Mouse (Mus musculus) liver, postnatal 0 days (tissue): ENCODE measurements around the gene Ces1c. TPM values are rescaled to one million over a fixed set of nuclear protein-coding genes. Genes with fewer than 3 reads are reported as not detected.

ENCODE experiments used
- ATAC-seq: fragments of 200-750 bp; cut with Nextera tagmentation; 2 replicates; pipeline ENCODE4 v1.8.0; 2017; ENCODE audit warnings: mild to moderate bottlenecking, moderate library complexity
- DNase-seq: peaks from one replicate; pipeline ENCODE4 v3.0.0-alpha.2; 2016
- H3K27ac ChIP-seq: fragments of 300-500 bp; sonication (generic); 2 replicates; pipeline ENCODE4 v1.5.1; 2014; ENCODE audit warnings: antibody characterized with exemption, moderate library complexity, mild to moderate bottlenecking, low read depth
- H3K27me3 ChIP-seq: fragments of 300-500 bp; sonication (generic); 2 replicates; pipeline ENCODE4 v1.6.1; 2014; ENCODE audit warnings: low read length, control low read depth, mixed read lengths; ENCODE audit not compliant: insufficient read depth
- H3K36me3 ChIP-seq: fragments of 300-500 bp; sonication (generic); replicated peaks from 2 replicates; pipeline ENCODE4 v1.6.1; 2014; ENCODE audit warnings: mild to moderate bottlenecking, control low read depth, low read length, moderate library complexity, mixed read lengths; ENCODE audit not compliant: insufficient read depth
- H3K4me1 ChIP-seq: fragments of 300-500 bp; sonication (generic); 2 replicates; pipeline ENCODE4 v1.6.1; 2014; ENCODE audit warnings: antibody characterized with exemption, mild to moderate bottlenecking, control low read depth; ENCODE audit not compliant: insufficient read depth
- H3K4me2 ChIP-seq: fragments of 300-500 bp; sonication (generic); 2 replicates; pipeline ENCODE4 v1.6.1; 2014; ENCODE audit warnings: low read depth, mild to moderate bottlenecking, low read length, moderate library complexity, mixed read lengths
- H3K4me3 ChIP-seq: fragments of 300-500 bp; sonication (generic); 2 replicates; pipeline ENCODE4 v1.5.1; 2014; ENCODE audit warnings: low read depth, low read length
- H3K9ac ChIP-seq: fragments of 300-500 bp; sonication (generic); replicated peaks from 2 replicates; pipeline ENCODE4 v1.6.1; 2014; ENCODE audit warnings: mild to moderate bottlenecking, moderate library complexity
- H3K9me3 ChIP-seq: fragments of 300-500 bp; sonication (generic); 2 replicates; pipeline ENCODE4 v1.6.1; 2016; ENCODE audit warnings: mild to moderate bottlenecking, control low read depth, low read length, mixed read lengths
- CTCF ChIP-seq: sonication (generic); IDR thresholded peaks from 2 replicates; pipeline ENCODE4 v1.5.1; 2016; ENCODE audit warnings: antibody characterized with exemption, low read depth
- EP300 ChIP-seq: IDR thresholded peaks from 2 replicates; pipeline ENCODE4 v1.6.1; 2016; ENCODE audit warnings: antibody characterized with exemption, low read depth, mild to moderate bottlenecking
- WGBS: fragments of 180-500 bp; shearing (Covaris S2); extraction: QIAGEN DNeasy Blood & Tissue Kit; methylation state at CpG from one replicate; pipeline ENCODE4 v1.1.7; 2014; ENCODE audit not compliant: insufficient replicate concordance; 5-methylcytosine and 5-hydroxymethylcytosine counted together
- polyA plus RNA-seq: library from polyadenylated mRNA; unstranded; fragments of >200 nt; fragmentation: Nextera tagmentation; extraction: Ambion mirVana; gene quantifications from 2 replicates; pipeline ENCODE4 v1.2.1, GENCODE M21; 2015

Ces1c gene
- polyA plus RNA-seq, 1 experiment from 2014 or later = 162 TPM

- H3K4me2 ChIP-seq = no peak overlapping the region
- no peak for TF ChIP-seq EP300
- TF ChIP-seq CTCF = no peak
- H3K27ac ChIP-seq = no peak overlapping the region
- no peaks in the 10 kb centered on the region for H3K27me3 ChIP-seq
- H3K9ac ChIP-seq = no peak overlapping the region
- H3K4me1 ChIP-seq = peaks cover 3% of the 10 kb centered on the region; the same call in 1 of the 2 replicates
- ATAC-seq (no peak), DNase-seq (no peak)
- no peaks in the 10 kb centered on the region for H3K9me3 ChIP-seq
- 76% methylated on average over 1 of the region's 1 CpGs for WGBS
- H3K36me3 ChIP-seq = no peaks in the 10 kb centered on the region
- H3K4me3 ChIP-seq = no peak overlapping the region
Observed at GRCm38 (mm10) chr8:93151401-93151800, 20.3 kb upstream of the Ces1c start.

- Histone ChIP-seq H3K4me1 (peaks cover 3% of the 10 kb centered on the region; the same call in 1 of the 2 replicates), H3K9me3 (no peaks in the 10 kb centered on the region), H3K27ac (no peak overlapping the region), H3K4me3 (no peak overlapping the region), H3K27me3 (no peaks in the 10 kb centered on the region), H3K4me2 (no peak overlapping the region), H3K36me3 (no peaks in the 10 kb centered on the region), H3K9ac (no peak overlapping the region)
- ATAC-seq (peak; percentile 43; the same call in 1 of the 2 replicates), DNase-seq (no peak)
- TF ChIP-seq EP300 (no peak), CTCF (no peak)
Observed at GRCm38 (mm10) chr8:93147331-93147730, 16.2 kb upstream of the Ces1c start.

DNA sequence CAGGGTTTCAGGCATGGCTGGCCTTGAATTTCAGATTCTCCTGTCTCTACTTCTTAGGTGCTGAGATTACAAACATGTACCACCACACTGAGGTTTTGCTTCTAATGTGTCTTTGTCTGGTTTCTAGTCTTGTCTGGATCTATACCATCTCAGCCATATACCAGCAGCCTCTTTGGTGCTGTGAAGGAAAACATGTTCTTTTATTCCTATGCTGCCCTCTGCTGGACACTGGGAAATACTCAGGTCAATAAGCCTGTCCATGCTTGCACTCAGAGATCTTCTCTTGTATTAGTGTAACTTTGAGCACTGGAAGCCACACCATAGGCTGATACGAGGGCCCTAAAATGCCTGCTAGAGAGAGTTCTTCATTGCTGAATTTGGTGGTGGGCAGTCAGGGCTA, 9.6 kb upstream of the Ces1c start:
- peak; percentile 35 for DNase-seq
- no peaks in the 10 kb centered on the region for H3K36me3 ChIP-seq
- no peaks in the 10 kb centered on the region for H3K27me3 ChIP-seq

GRCm38 (mm10) chr8:93132196-93132595, 1.1 kb upstream of the Ces1c start:
- Histone ChIP-seq H3K27me3 (no peaks in the 10 kb centered on the region), H3K4me3 (no peak overlapping the region), H3K9me3 (no peaks in the 10 kb centered on the region), H3K9ac (no peak overlapping the region), H3K4me1 (peaks cover 2% of the 10 kb centered on the region; the same call in 1 of the 2 replicates), H3K4me2 (no peak overlapping the region), H3K36me3 (no peaks in the 10 kb centered on the region), H3K27ac (peak overlapping the region; percentile 71)
- ATAC-seq = no peak
- 88% methylated on average over 2 of the region's 2 CpGs for WGBS
- TF ChIP-seq EP300 (no peak), CTCF (peak; percentile 51)
- no peak for DNase-seq

More for the DNA sequence above, 9.6 kb upstream of the Ces1c start:
- H3K4me1 ChIP-seq = no peaks in the 10 kb centered on the region
- ATAC-seq = peak; percentile 31; the same call in 1 of the 2 replicates
- no peak overlapping the region for H3K9ac ChIP-seq
- no peaks in the 10 kb centered on the region for H3K9me3 ChIP-seq
- no peak overlapping the region for H3K27ac ChIP-seq
- TF ChIP-seq CTCF (peak; percentile 71), EP300 (no peak)
- WGBS = 42% methylated on average over 1 of the region's 1 CpGs
- H3K4me3 ChIP-seq = no peak overlapping the region
- no peak overlapping the region for H3K4me2 ChIP-seq

- no peaks in the 10 kb centered on the region for H3K36me3 ChIP-seq
- H3K9me3 ChIP-seq = no peaks in the 10 kb centered on the region
- no peak overlapping the region for H3K9ac ChIP-seq
- H3K4me2 ChIP-seq = no peak overlapping the region
- no peak overlapping the region for H3K4me3 ChIP-seq
- TF ChIP-seq EP300 (no peak), CTCF (no peak)
- no peak overlapping the region for H3K27ac ChIP-seq
- 68% methylated on average over 2 of the region's 2 CpGs for WGBS
- peaks cover 4% of the 10 kb centered on the region; the same call in 1 of the 2 replicates for H3K4me1 ChIP-seq
- no peak for DNase-seq
- no peaks in the 10 kb centered on the region for H3K27me3 ChIP-seq
- no peak for ATAC-seq
Observed at GRCm38 (mm10) chr8:93126476-93126875, 4.6 kb downstream of the Ces1c start.

DNA sequence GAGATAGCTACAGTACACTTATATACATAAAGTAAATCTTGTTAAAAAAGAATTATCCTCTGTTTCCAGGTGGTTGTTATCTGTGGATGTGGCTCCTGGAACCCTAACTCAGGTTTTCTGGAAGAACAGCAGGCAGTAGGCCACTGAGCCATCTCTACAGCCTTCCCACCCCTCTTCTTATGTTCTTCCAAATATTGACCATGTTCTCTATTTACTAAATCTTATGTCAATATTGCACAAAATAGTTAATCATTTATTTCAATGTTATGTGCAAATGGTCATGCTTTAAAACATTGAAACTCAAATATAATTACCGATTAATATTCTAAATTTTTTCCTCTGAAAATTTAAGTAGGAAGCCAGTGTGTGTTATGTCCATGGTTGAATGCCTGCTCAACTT, 9.1 kb downstream of the Ces1c start:
- Histone ChIP-seq H3K36me3 (no peaks in the 10 kb centered on the region), H3K27ac (peak overlapping the region; percentile 60; the same call in 1 of the 2 replicates), H3K9ac (no peak overlapping the region), H3K4me1 (peaks cover 3% of the 10 kb centered on the region; the same call in 1 of the 2 replicates), H3K9me3 (no peaks in the 10 kb centered on the region), H3K4me2 (no peak overlapping the region), H3K4me3 (no peak overlapping the region), H3K27me3 (no peaks in the 10 kb centered on the region)
- no peak for DNase-seq
- WGBS = 51% methylated on average over 1 of the region's 1 CpGs
- ATAC-seq = peak; percentile 81
- no peak for TF ChIP-seq CTCF
- TF ChIP-seq EP300 = no peak

GRCm38 (mm10) chr8:93095376-93095775, 35.7 kb downstream of the Ces1c start:
- H3K4me1 ChIP-seq = no peaks in the 10 kb centered on the region
- no peaks in the 10 kb centered on the region for H3K27me3 ChIP-seq
- TF ChIP-seq CTCF = peak; percentile 76
- TF ChIP-seq EP300 = no peak
- ATAC-seq = no peak
- no peak overlapping the region for H3K4me2 ChIP-seq
- no peak overlapping the region for H3K9ac ChIP-seq
- peak; percentile 44 for DNase-seq
- no peaks in the 10 kb centered on the region for H3K9me3 ChIP-seq
- no peaks in the 10 kb centered on the region for H3K36me3 ChIP-seq
- no peak overlapping the region for H3K27ac ChIP-seq
- no peak overlapping the region for H3K4me3 ChIP-seq
